Mouse (Mus musculus) thymus, postnatal 10 days (tissue): ENCODE data around the gene Olfr1500.
"Not testable (repeated sequence)": the region's sequence is repeated elsewhere in the genome, so short reads cannot be mapped to it uniquely, and the experiment has no call there.

Experiments used
- DNase-seq, 2 experiments: peaks; one replicate each; pipeline ENCODE4 v3.0.0; 2021; ENCODE audit warnings: low spot score in 2 of 2

Olfr1500 gene

GRCm38 (mm10) chr19:13830388-13830787 lies at the start of gene Olfr1500:
Gene Olfr1500, minus strand, starts transcription at chr19:13830488.
- DNase-seq = no peak

GRCm38 (mm10) chr19:13861495-13861894 lies 31.2 kb upstream of the Olfr1500 start, which contains the start of gene Olfr1502:
Gene Olfr1502, plus strand, starts transcription at chr19:13861795.
- DNase-seq = no peak

- not testable (repeated sequence) for DNase-seq
These were observed 20.3 kb upstream of the Olfr1500 start, which contains the start of gene Olfr1501 for GRCm38 (mm10) chr19:13850592-13850991. Gene Olfr1501, minus strand, starts transcription at chr19:13850692.

GRCm38 (mm10) chr19:13828447-13828846 lies 1.8 kb downstream of the Olfr1500 start:
- no peak for DNase-seq

- no peak for DNase-seq
These were observed 9.4 kb downstream of the Olfr1500 start for GRCm38 (mm10) chr19:13820847-13821246.

GRCm38 (mm10) chr19:13819347-13819746 lies 10.9 kb downstream of the Olfr1500 start, which contains the start of gene Olfr1499:
Gene Olfr1499, minus strand, starts transcription at chr19:13819447.
- DNase-seq = no peak

- no peak for DNase-seq
These were observed 11.5 kb downstream of the Olfr1500 start for GRCm38 (mm10) chr19:13818827-13819226.

GRCm38 (mm10) chr19:13812823-13813222 lies 17.5 kb downstream of the Olfr1500 start:
- no peak for DNase-seq

- not testable (repeated sequence) for DNase-seq
These were observed 24.8 kb downstream of the Olfr1500 start for GRCm38 (mm10) chr19:13805486-13805885.

- no peak for DNase-seq
These were observed 32.2 kb downstream of the Olfr1500 start, which contains the start of gene Olfr1497 for GRCm38 (mm10) chr19:13798102-13798501. Gene Olfr1497, minus strand, starts transcription at chr19:13798202.

GRCm38 (mm10) chr19:13777578-13777977 lies 52.7 kb downstream of the Olfr1500 start, which contains the start of gene Olfr1496:
Gene Olfr1496, plus strand, starts transcription at chr19:13777878.
- DNase-seq = no peak
